Mouse (Mus musculus): ENCODE measurements around the gene Exosc1. TPM values are rescaled to one million over a fixed set of nuclear protein-coding genes. Genes with fewer than 3 reads are reported as not detected.

Exosc1 gene
- polyA plus RNA-seq, 1 experiment from 2014 or later, result 60.7 TPM

GRCm38 (mm10) chr19:41896319-41896711 is 36.9 kb downstream of the Exosc1 start:
- no peaks in the 10 kb centered on the region for H3K9me3 ChIP-seq (ENCODE audit: control insufficient read depth, low read length)
- H3K4me2 ChIP-seq (ENCODE audit: low read depth, low read length), result peak overlapping the region; percentile 92
- peak overlapping the region; percentile 80 for H3K4me3 ChIP-seq (ENCODE audit: low read depth, low read length)
- no peak overlapping the region for H3K27ac ChIP-seq (ENCODE audit: low read depth, low read length)
- 18% methylated on average over 18 of the region's 18 CpGs for WGBS
- no peaks in the 10 kb centered on the region for H3K36me3 ChIP-seq (ENCODE audit: control insufficient read depth, insufficient read depth, low read length)
- ATAC-seq (ENCODE audit: low read depth), result peak; percentile 44; the same call in 1 of the 2 replicates
- peaks cover 13% of the 10 kb centered on the region for H3K4me1 ChIP-seq (ENCODE audit: control insufficient read depth, insufficient read depth, low read length)
- H3K27me3 ChIP-seq (ENCODE audit: control insufficient read depth, insufficient read depth, low read length), result no peaks in the 10 kb centered on the region
- peak overlapping the region; percentile 32; the same call in 1 of the 2 replicates for H3K9ac ChIP-seq (replicated peaks; ENCODE audit: low read depth, low read length)

- H3K4me1 ChIP-seq (ENCODE audit: control insufficient read depth, insufficient read depth, low read length), result peaks cover 13% of the 10 kb centered on the region
- peak; percentile 98 for ATAC-seq (ENCODE audit: low read depth)
- H3K36me3 ChIP-seq (ENCODE audit: control insufficient read depth, insufficient read depth, low read length), result 0 out of 2 replicates have a peak, but pooled peaks cover 5% of the 10 kb centered on the region
- no peaks in the 10 kb centered on the region for H3K9me3 ChIP-seq (ENCODE audit: control insufficient read depth, low read length)
- H3K4me2 ChIP-seq (ENCODE audit: low read depth, low read length), result peak within 1 kb of the TSS; percentile 92
- 2% methylated on average over 46 of the region's 46 CpGs for WGBS
- peak within 1 kb of the TSS; percentile 48 for H3K9ac ChIP-seq (replicated peaks; ENCODE audit: low read depth, low read length)
- H3K27me3 ChIP-seq (ENCODE audit: control insufficient read depth, insufficient read depth, low read length), result no peaks in the 10 kb centered on the region
- peak within 1 kb of the TSS; percentile 80 for H3K4me3 ChIP-seq (ENCODE audit: low read depth, low read length)
- H3K27ac ChIP-seq (ENCODE audit: low read depth, low read length), result no peak within 1 kb of the TSS
These were observed 37.5 kb downstream of the Exosc1 start, which contains the start of gene Rrp12 for GRCm38 (mm10) chr19:41895460-41896318. Gene Rrp12, minus strand, starts transcription at chr19:41896173.

- H3K4me1 ChIP-seq (ENCODE audit: control insufficient read depth, insufficient read depth, low read length), result peaks cover 13% of the 10 kb centered on the region
- peak overlapping the region; percentile 80 for H3K4me3 ChIP-seq (ENCODE audit: low read depth, low read length)
- H3K9me3 ChIP-seq (ENCODE audit: control insufficient read depth, low read length), result no peaks in the 10 kb centered on the region
- WGBS, result 56% methylated on average over 7 of the region's 7 CpGs
- peak overlapping the region; percentile 92 for H3K4me2 ChIP-seq (ENCODE audit: low read depth, low read length)
- H3K27ac ChIP-seq (ENCODE audit: low read depth, low read length), result no peak overlapping the region
- H3K27me3 ChIP-seq (ENCODE audit: control insufficient read depth, insufficient read depth, low read length), result no peaks in the 10 kb centered on the region
- ATAC-seq (ENCODE audit: low read depth), result no peak
- no peak overlapping the region; the same call in 1 of the 2 replicates for H3K9ac ChIP-seq (replicated peaks; ENCODE audit: low read depth, low read length)
- H3K36me3 ChIP-seq (ENCODE audit: control insufficient read depth, insufficient read depth, low read length), result peaks cover 8% of the 10 kb centered on the region; the same call in 1 of the 2 replicates
These were observed 38.3 kb downstream of the Exosc1 start for GRCm38 (mm10) chr19:41894959-41895358.

GRCm38 (mm10) chr19:41888191-41888590 is 45.0 kb downstream of the Exosc1 start:
- Histone ChIP-seq H3K27me3 (ENCODE audit: control insufficient read depth, insufficient read depth, low read length) (no peaks in the 10 kb centered on the region), H3K4me1 (ENCODE audit: control insufficient read depth, insufficient read depth, low read length) (no peaks in the 10 kb centered on the region), H3K27ac (ENCODE audit: low read depth, low read length) (no peak overlapping the region), H3K4me3 (ENCODE audit: low read depth, low read length) (no peak overlapping the region), H3K9ac (replicated peaks; ENCODE audit: low read depth, low read length) (no peak overlapping the region), H3K4me2 (ENCODE audit: low read depth, low read length) (no peak overlapping the region), H3K9me3 (ENCODE audit: control insufficient read depth, low read length) (no peaks in the 10 kb centered on the region), H3K36me3 (ENCODE audit: control insufficient read depth, insufficient read depth, low read length) (peaks cover 33% of the 10 kb centered on the region; the same call in 1 of the 2 replicates)
- no peak for ATAC-seq (ENCODE audit: low read depth)

- WGBS, result 96% methylated on average over 9 of the region's 9 CpGs
- no peak overlapping the region for H3K4me2 ChIP-seq (ENCODE audit: low read depth, low read length)
- H3K9me3 ChIP-seq (ENCODE audit: control insufficient read depth, low read length), result no peaks in the 10 kb centered on the region
- H3K4me3 ChIP-seq (ENCODE audit: low read depth, low read length), result no peak overlapping the region
- no peaks in the 10 kb centered on the region for H3K4me1 ChIP-seq (ENCODE audit: control insufficient read depth, insufficient read depth, low read length)
- H3K9ac ChIP-seq (replicated peaks; ENCODE audit: low read depth, low read length), result no peak overlapping the region
- ATAC-seq (ENCODE audit: low read depth), result no peak
- H3K36me3 ChIP-seq (ENCODE audit: control insufficient read depth, insufficient read depth, low read length), result peaks cover 35% of the 10 kb centered on the region
- no peaks in the 10 kb centered on the region for H3K27me3 ChIP-seq (ENCODE audit: control insufficient read depth, insufficient read depth, low read length)
- H3K27ac ChIP-seq (ENCODE audit: low read depth, low read length), result no peak overlapping the region
These were observed 49.3 kb downstream of the Exosc1 start for GRCm38 (mm10) chr19:41883882-41884281.

GRCm38 (mm10) chr19:41881842-41882241 is 51.4 kb downstream of the Exosc1 start:
- H3K9ac ChIP-seq (replicated peaks; ENCODE audit: low read depth, low read length), result no peak overlapping the region
- H3K27me3 ChIP-seq (ENCODE audit: control insufficient read depth, insufficient read depth, low read length), result no peaks in the 10 kb centered on the region
- no peaks in the 10 kb centered on the region for H3K4me1 ChIP-seq (ENCODE audit: control insufficient read depth, insufficient read depth, low read length)
- no peak overlapping the region for H3K4me2 ChIP-seq (ENCODE audit: low read depth, low read length)
- no peak overlapping the region for H3K27ac ChIP-seq (ENCODE audit: low read depth, low read length)
- no peak for ATAC-seq (ENCODE audit: low read depth)
- H3K4me3 ChIP-seq (ENCODE audit: low read depth, low read length), result no peak overlapping the region
- no peaks in the 10 kb centered on the region for H3K9me3 ChIP-seq (ENCODE audit: control insufficient read depth, low read length)
- 95% methylated on average over 4 of the region's 4 CpGs for WGBS
- H3K36me3 ChIP-seq (ENCODE audit: control insufficient read depth, insufficient read depth, low read length), result peaks cover 37% of the 10 kb centered on the region

- ATAC-seq (ENCODE audit: low read depth), result no peak
- Histone ChIP-seq H3K36me3 (ENCODE audit: control insufficient read depth, insufficient read depth, low read length) (peaks cover 46% of the 10 kb centered on the region), H3K27ac (ENCODE audit: low read depth, low read length) (no peak overlapping the region), H3K27me3 (ENCODE audit: control insufficient read depth, insufficient read depth, low read length) (no peaks in the 10 kb centered on the region), H3K4me2 (ENCODE audit: low read depth, low read length) (no peak overlapping the region), H3K4me1 (ENCODE audit: control insufficient read depth, insufficient read depth, low read length) (no peaks in the 10 kb centered on the region), H3K9ac (replicated peaks; ENCODE audit: low read depth, low read length) (no peak overlapping the region), H3K4me3 (ENCODE audit: low read depth, low read length) (no peak overlapping the region), H3K9me3 (ENCODE audit: control insufficient read depth, low read length) (no peaks in the 10 kb centered on the region)
- 95% methylated on average over 14 of the region's 14 CpGs for WGBS
These were observed 58.9 kb downstream of the Exosc1 start for GRCm38 (mm10) chr19:41874356-41874755.

Other genes with a start within 250 kb of the Exosc1 start
- gene Slit1, start 189.8 kb downstream of the Exosc1 start, polyA plus RNA-seq (2014; fragmentation: Nextera tagmentation; extraction: Ambion mirVana), result 38.5 and 53.5 TPM in 2 replicates
- gene Arhgap19, start 131.4 kb downstream of the Exosc1 start, polyA plus RNA-seq (2014; fragmentation: Nextera tagmentation; extraction: Ambion mirVana), result 3.6 and 5.9 TPM in 2 replicates
- 25.0 and 31.4 TPM in 2 replicates for gene Frat1, start 103.5 kb downstream of the Exosc1 start, polyA plus RNA-seq (2014; fragmentation: Nextera tagmentation; extraction: Ambion mirVana)
- 5.4 and 12.0 TPM in 2 replicates for gene Frat2, start 85.3 kb downstream of the Exosc1 start, polyA plus RNA-seq (2014; fragmentation: Nextera tagmentation; extraction: Ambion mirVana)
- 10.7 and 14.7 TPM in 2 replicates for gene Rrp12, start 37.2 kb downstream of the Exosc1 start, polyA plus RNA-seq (2014; fragmentation: Nextera tagmentation; extraction: Ambion mirVana)
- 521 and 528 TPM in 2 replicates for gene Pgam1, start 21.5 kb downstream of the Exosc1 start, polyA plus RNA-seq (2014; fragmentation: Nextera tagmentation; extraction: Ambion mirVana)
- gene Zdhhc16, start 57 bp upstream of the Exosc1 start, polyA plus RNA-seq (2014; fragmentation: Nextera tagmentation; extraction: Ambion mirVana), result 67.7 and 72.7 TPM in 2 replicates
- 33.7 and 34.8 TPM in 2 replicates for gene Mms19, start 47.7 kb upstream of the Exosc1 start, polyA plus RNA-seq (2014; fragmentation: Nextera tagmentation; extraction: Ambion mirVana)
- gene Ubtd1, start 48.3 kb upstream of the Exosc1 start, polyA plus RNA-seq (2014; fragmentation: Nextera tagmentation; extraction: Ambion mirVana), result 8.2 and 9.9 TPM in 2 replicates
- gene Ankrd2, start 102.6 kb upstream of the Exosc1 start, polyA plus RNA-seq (2014; fragmentation: Nextera tagmentation; extraction: Ambion mirVana), result 0.73 and 0.80 TPM in 2 replicates
- 1.3 and 1.7 TPM in 2 replicates for gene Hoga1, start 112.2 kb upstream of the Exosc1 start, polyA plus RNA-seq (2014; fragmentation: Nextera tagmentation; extraction: Ambion mirVana)
- gene 4933411K16Rik, start 118.8 kb upstream of the Exosc1 start, polyA plus RNA-seq (2014; fragmentation: Nextera tagmentation; extraction: Ambion mirVana), result 0.15 TPM in 1 of 2 replicates, not detected in the other
- gene Morn4, start 152.9 kb upstream of the Exosc1 start, polyA plus RNA-seq (2014; fragmentation: Nextera tagmentation; extraction: Ambion mirVana), result 118 and 131 TPM in 2 replicates
- gene Pi4k2a, start 157.0 kb upstream of the Exosc1 start, polyA plus RNA-seq (2014; fragmentation: Nextera tagmentation; extraction: Ambion mirVana), result 35.3 and 40.7 TPM in 2 replicates
- 9.4 and 10.8 TPM in 2 replicates for gene Avpi1, start 195.6 kb upstream of the Exosc1 start, polyA plus RNA-seq (2014; fragmentation: Nextera tagmentation; extraction: Ambion mirVana)
- gene Marveld1, start 214.0 kb upstream of the Exosc1 start, polyA plus RNA-seq (2014; fragmentation: Nextera tagmentation; extraction: Ambion mirVana), result 2.1 and 3.2 TPM in 2 replicates
- 34.2 and 37.2 TPM in 2 replicates for gene Zfyve27, start 230.5 kb upstream of the Exosc1 start, polyA plus RNA-seq (2014; fragmentation: Nextera tagmentation; extraction: Ambion mirVana)